In genomic region chr5:4485542-4486390, GRCm38 (mm10) we compare ENCODE assay signal across 9 mouse cellular contexts.
DNase-seq lines count a peak whose midpoint lies in the region; ATAC-seq and TF ChIP-seq lines count a peak whose summit lies in the region.
"Had no signal": no experiment of that assay in that cellular context is flagged by ENCODE, and none has a peak within 500 bp of the region (broad histone marks: within the 10 kb centered on the region; RNA-seq: fewer than 3 reads in every experiment).

No protein-coding gene starts in this region.

- no peaks in the 10 kb centered on the region for H3K27me3 ChIP-seq in forebrain, postnatal 0 days (ENCODE audit: insufficient read depth, low read length)

- peak overlapping the region; percentile 54 for H3K27ac ChIP-seq in forebrain, postnatal 0 days (ENCODE audit: low read depth, low read length)
- H3K27ac ChIP-seq: heart, adult 2 months had no signal

- H3K4me3 ChIP-seq in forebrain, postnatal 0 days (ENCODE audit: low read depth, low read length) = no peak overlapping the region
- H3K4me3 ChIP-seq: heart, adult 2 months had no signal

- no peaks in the 10 kb centered on the region for H3K36me3 ChIP-seq in forebrain, postnatal 0 days (ENCODE audit: insufficient read depth)

- no peak overlapping the region for H3K9ac ChIP-seq in forebrain, postnatal 0 days

- DNase-seq in Muller cell, postnatal 12 days (ENCODE audit: inconsistent ontology term) = peak; percentile 74
- peak; percentile 91 for DNase-seq in cerebellum, adult 8-10 months
- DNase-seq in forebrain, postnatal 0 days = peak; percentile 74
- DNase-seq in left cerebral cortex, postnatal 25 days (ENCODE audit: low spot score in 2 of 2) = peak; percentile 11 to 25
- DNase-seq in neural tube, embryonic 10.5 days (ENCODE audit: extremely low spot score, low spot score) = peak; percentile 27
- no peak for DNase-seq in adrenal gland, postnatal 10 days
- no peak for DNase-seq in urinary bladder, postnatal 25 days (ENCODE audit: low spot score)

- H3K4me1 ChIP-seq in forebrain, postnatal 0 days (ENCODE audit: insufficient read depth) = peaks cover 15% of the 10 kb centered on the region; the same call in 1 of the 2 replicates

- TF ChIP-seq CTCF in forebrain, postnatal 0 days (IDR thresholded peaks at IDR 0.05; ENCODE audit: low read depth) = no peak

- ATAC-seq in forebrain, postnatal 0 days = peak; percentile 91
- no peak for ATAC-seq in granulocyte monocyte progenitor cell, adult 5-6 weeks (replicated peaks; ENCODE audit: poor library complexity, severe bottlenecking)

- 0 out of 2 replicates have a peak overlapping the region, but pooled peaks have one; percentile 0 for H3K4me2 ChIP-seq in forebrain, postnatal 0 days (ENCODE audit: low read depth)

- intact Hi-C loops in left cerebral cortex, postnatal 25 days (cut with DNase I) = no loop called here

- WGBS in forebrain, postnatal 0 days = 13% methylated on average over 10 of the region's 10 CpGs

- H3K9me3 ChIP-seq in forebrain, postnatal 0 days (ENCODE audit: low read length) = no peaks in the 10 kb centered on the region

Comparison
In these comparisons a context has a peak if more than half of its experiments do, and no peak if none do; other contexts are left out.
1. DNase-seq: peak in Muller cell, postnatal 12 days (single experiment), cerebellum, adult 8-10 months (single experiment), forebrain, postnatal 0 days (single experiment), left cerebral cortex, postnatal 25 days (2 of 2) and neural tube, embryonic 10.5 days (single experiment); none in adrenal gland, postnatal 10 days (single experiment) and urinary bladder, postnatal 25 days (single experiment).